Mouse (Mus musculus) liver, postnatal 0 days (tissue): ENCODE results near the gene Rpl35.

Source experiments
- CTCF ChIP-seq: sonication (generic); IDR thresholded peaks from 2 replicates; pipeline ENCODE4 v1.5.1; 2016; ENCODE audit warnings: antibody characterized with exemption, low read depth
- EP300 ChIP-seq: IDR thresholded peaks from 2 replicates; pipeline ENCODE4 v1.6.1; 2016; ENCODE audit warnings: antibody characterized with exemption, low read depth, mild to moderate bottlenecking

DNA sequence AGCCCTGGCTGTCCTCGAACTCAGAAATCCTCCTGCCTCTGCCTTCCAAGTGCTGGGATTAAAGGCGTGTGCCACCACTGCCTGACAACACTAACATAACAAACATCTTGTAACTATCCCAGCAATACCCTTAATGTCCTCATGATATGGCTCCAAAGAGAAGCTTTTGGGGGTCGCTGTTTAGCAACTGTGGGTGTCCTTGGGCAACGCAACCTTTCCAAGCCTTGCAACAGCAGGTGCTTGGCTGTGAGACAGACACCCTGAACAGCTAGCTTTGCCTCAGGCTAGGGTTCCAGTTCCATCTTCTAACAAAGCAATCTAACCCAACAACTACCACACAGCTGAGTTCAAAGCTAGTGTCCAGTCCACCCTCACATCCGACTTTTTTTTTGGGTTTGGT lies 1.9 kb downstream of the Rpl35 start:
- no peak for TF ChIP-seq CTCF
- TF ChIP-seq EP300: no peak
